Mouse (Mus musculus): ENCODE data around the gene Ermap. TPM values are rescaled to one million over a fixed set of nuclear protein-coding genes. Genes with fewer than 3 reads are reported as not detected.

The Ermap gene
- total RNA-seq, 2 experiments from 2014 or later = not detected

- no peak for DNase-seq
Observed at GRCm38 (mm10) chr4:119137313-119137712, 52.5 kb downstream of the Ermap start.

GRCm38 (mm10) chr4:119133860-119134259, 56.0 kb downstream of the Ermap start:
- DNase-seq = no peak

GRCm38 (mm10) chr4:119133306-119133705, 56.5 kb downstream of the Ermap start:
- DNase-seq = no peak

DNA sequence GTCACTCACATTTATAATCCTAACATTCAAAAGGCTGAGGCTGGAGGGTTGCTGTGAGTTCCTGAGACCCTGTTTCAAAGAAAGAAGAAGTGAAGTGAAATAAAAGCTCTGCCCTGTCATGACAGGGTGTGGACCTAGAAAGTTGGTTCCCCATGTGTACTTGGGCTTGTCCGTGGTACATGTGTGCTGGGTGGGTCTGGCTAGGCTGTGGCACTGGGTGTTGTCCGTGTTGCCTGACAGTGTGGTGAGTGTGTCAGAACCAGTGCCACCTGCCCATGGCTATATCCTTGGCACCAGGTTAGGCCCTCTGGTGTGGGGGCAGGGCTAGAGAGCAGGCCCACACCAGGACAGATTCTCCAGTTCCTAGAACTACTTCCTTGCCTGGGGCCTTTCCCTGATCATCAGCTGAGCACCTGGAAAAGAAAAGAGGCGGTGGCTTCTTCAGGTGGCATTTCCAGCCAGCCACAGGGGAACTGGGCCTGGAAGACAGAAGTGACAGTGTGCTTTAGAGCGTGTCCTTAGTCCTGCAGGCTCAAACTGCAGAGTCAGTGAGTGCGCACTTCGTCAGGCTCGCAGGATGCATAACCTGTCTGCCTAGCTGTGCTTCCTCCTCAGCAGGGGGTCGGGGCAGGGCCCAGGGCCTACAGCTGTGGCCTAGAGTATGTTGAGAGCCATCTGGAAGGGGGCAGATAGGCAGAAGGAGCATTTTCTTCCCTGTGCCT, 58.5 kb downstream of the Ermap start:
- DNase-seq = no peak

DNA sequence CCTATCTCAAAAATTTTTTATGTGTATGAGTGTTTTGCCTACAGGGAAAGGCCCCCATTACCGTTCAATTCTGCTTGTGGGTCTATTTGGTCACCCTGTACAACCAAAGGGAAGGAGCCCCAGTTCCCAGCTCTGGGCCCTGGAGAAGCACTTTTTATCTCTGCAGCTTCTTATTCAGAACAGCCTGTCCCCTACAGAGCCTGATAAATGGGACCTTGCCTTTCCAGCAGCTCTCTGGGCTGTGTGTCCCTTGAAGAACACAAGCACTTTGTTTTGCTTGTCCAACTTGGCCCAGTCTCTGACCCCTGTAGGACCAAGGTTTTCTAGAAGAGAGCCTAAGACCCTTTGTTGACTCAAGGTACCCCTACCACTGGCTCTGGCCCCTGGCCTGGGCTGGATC, 60.7 kb downstream of the Ermap start:
- no peak for DNase-seq

DNA sequence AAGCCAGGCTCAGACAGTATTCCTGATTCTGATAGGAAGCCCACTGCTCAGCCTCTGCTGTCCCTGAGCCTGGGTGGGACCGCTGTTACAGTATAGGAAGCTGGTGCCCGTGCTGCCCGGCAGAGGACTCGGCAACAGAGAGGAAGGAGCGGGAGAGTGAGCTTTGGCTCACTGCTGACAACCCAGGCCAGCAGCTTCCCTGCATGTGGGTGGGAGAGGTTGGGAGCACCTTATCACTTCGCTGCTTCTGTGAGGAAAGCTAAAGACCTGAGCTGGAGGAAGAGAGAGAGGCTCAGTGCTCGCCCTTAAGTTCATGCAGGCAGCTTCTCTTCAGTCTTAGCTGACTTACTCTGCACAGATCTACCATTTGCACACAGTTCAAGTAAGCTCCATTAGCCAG, 61.3 kb downstream of the Ermap start:
- DNase-seq = no peak

DNA sequence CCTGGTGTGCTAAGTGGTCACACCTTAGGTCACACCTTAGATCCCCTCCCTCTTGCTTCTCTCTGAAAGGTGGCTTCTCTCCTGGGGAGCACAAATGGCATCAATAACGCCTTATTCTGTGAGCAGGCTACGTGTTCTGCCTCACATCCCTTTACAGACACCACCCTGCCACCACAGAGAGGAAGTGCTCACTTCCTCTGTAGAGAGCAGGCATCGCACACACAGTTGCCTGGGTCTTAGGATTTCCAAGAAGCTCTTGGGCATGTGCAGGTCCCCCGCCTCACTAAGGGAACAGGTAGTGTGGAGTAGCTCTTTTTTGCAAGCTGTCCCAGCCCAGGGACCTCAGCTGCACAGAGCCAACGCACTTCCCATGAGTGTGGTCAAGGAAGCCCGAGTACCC, 62.6 kb downstream of the Ermap start:
- DNase-seq = no peak

- DNase-seq = no peak
Observed at GRCm38 (mm10) chr4:119125577-119126270, 64.1 kb downstream of the Ermap start.

Small RNA genes lying within 50 kb of the gene (microRNA-seq; reads per million reads assigned to microRNA genes)
- 0 reads per million in 2 experiments for gene Mir1957a (ENCODE audit: borderline replicate concordance in 2 of 2)

Other genes with a start within 250 kb of the Ermap start
- under 1 TPM; 0.38 to 0.88 TPM for gene Lao1, start 228.4 kb downstream of the Ermap start, total RNA-seq (2021)
- 1 to 10 TPM; 4.0 to 5.5 TPM for gene Slc2a1, start 81.3 kb downstream of the Ermap start, total RNA-seq (2021)
- 10 to 100 TPM; 16.3 to 17.5 TPM for gene Zfp691, start 15.8 kb downstream of the Ermap start, total RNA-seq (2021)
- gene Svbp, start 5.3 kb upstream of the Ermap start, total RNA-seq (2021) = 10 to 100 TPM; 13.9 to 17.4 TPM
- under 1 TPM in 1 of 2 experiments, not detected in 1; 0.56 TPM for gene Tmem269, start 28.2 kb upstream of the Ermap start, total RNA-seq (2021)
- gene AU022252, start 42.7 kb upstream of the Ermap start, total RNA-seq (2021) = 10 to 100 TPM; 22.5 to 22.8 TPM
- 10 to 100 TPM; 12.0 to 12.6 TPM for gene P3h1, start 42.9 kb upstream of the Ermap start, total RNA-seq (2021)
- gene Cldn19, start 65.4 kb upstream of the Ermap start, total RNA-seq (2021) = 1 to 10 TPM; 3.2 to 3.8 TPM
- gene Ybx1, start 104.6 kb upstream of the Ermap start, total RNA-seq (2021) = 100 to 1,000 TPM; 509 to 515 TPM
- gene Ppih, start 130.5 kb upstream of the Ermap start, total RNA-seq (2021) = 1 to 10 TPM; 7.0 to 7.8 TPM
- under 1 TPM in 1 of 2 experiments, not detected in 1; 0.11 TPM for gene Ccdc30, start 225.5 kb upstream of the Ermap start, total RNA-seq (2021)
- 1 to 10 TPM; 5.1 to 5.2 TPM for gene Ppcs, start 232.4 kb upstream of the Ermap start, total RNA-seq (2021)
- not detected for gene Zmynd12, start 232.8 kb upstream of the Ermap start, total RNA-seq (2021)